Mouse (Mus musculus) right cerebral cortex, adult 2 months (tissue): ENCODE measurements around the gene Obp2b.
"Not testable (repeated sequence)": the region's sequence is repeated elsewhere in the genome, so short reads cannot be mapped to it uniquely, and the experiment has no call there.

Experiments
- DNase-seq, 2 experiments: peaks; one replicate each; pipeline ENCODE4 v3.0.0; 2021 to 2022; ENCODE audit warnings: low spot score in 2 of 2

Gene Obp2b

GRCm38 (mm10) chr2:25736709-25737108 is at the start of gene Obp2b:
Obp2b (plus strand) TSS chr2:25737009.
- not testable (repeated sequence) for DNase-seq

DNA sequence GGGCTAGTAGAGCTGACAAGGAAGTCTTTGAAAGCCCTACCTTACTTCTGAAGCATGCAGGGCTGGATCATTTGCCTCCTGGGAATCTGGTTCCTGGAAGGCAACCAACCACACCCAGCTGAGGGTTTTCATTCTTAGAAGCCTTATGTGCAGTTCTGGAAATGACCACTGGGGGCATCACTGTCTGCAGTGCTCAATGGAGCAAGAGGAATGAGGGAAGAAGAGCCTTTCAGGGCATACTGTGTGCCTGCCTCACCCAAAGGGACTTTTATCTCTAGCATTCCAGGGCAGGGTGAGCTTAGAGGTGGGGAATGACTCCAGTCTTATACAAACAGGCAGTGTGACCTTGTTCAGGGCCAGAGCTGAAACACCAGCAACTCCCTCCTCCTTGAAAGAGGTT is 42.2 kb upstream of the Obp2b start:
- peak; percentile 52 to 67 for DNase-seq

GRCm38 (mm10) chr2:25696951-25697350 is 39.9 kb upstream of the Obp2b start:
- DNase-seq: no peak

- no peak for DNase-seq
Measured at GRCm38 (mm10) chr2:25698696-25699095, 38.1 kb upstream of the Obp2b start.

DNA sequence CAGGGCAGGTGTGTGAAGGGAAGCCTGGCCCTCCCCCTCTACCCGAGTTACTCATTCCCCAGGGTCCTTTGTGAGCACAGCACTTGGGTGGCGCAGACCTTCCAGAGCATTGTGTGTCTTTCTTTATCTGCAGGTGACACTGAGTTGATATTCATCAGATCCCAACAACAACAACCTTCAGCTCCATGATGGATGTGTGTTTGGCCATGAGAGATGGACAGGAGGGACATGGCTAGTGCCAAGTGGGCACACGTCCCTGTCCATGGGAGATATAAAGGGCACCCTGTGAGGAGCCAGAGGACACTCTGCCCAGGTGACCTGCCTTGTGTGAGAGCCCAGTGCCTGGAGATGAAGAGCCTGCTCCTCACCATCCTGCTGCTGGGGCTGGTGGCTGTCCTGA is 37.1 kb upstream of the Obp2b start, which contains the start of gene Obp2a:
TSS of gene Obp2a (plus strand) at position 301 of the 400 bp plus-strand sequence.
- not testable (repeated sequence) for DNase-seq

GRCm38 (mm10) chr2:25701001-25701400 is 35.8 kb upstream of the Obp2b start:
- no peak for DNase-seq

DNA sequence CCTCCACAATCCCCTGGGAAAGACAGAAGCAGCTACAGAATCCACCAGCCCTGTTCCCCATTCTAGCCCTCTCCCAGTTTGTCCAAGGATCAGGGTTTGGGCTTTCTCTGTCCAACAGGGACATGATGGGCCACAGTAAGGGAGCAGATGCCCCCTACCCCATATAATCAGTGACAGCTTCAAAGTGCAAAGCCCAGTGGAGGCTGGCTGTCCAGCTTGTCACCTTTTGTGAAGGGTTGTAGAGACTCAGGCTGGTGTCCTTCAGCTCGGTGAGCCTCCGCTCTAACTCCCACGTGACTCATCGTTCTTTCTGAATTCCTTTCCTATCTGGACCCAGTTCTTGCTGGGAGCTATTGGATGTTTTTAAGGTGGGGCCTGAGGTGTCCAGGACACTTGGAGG is 33.1 kb upstream of the Obp2b start:
- DNase-seq: no peak

DNA sequence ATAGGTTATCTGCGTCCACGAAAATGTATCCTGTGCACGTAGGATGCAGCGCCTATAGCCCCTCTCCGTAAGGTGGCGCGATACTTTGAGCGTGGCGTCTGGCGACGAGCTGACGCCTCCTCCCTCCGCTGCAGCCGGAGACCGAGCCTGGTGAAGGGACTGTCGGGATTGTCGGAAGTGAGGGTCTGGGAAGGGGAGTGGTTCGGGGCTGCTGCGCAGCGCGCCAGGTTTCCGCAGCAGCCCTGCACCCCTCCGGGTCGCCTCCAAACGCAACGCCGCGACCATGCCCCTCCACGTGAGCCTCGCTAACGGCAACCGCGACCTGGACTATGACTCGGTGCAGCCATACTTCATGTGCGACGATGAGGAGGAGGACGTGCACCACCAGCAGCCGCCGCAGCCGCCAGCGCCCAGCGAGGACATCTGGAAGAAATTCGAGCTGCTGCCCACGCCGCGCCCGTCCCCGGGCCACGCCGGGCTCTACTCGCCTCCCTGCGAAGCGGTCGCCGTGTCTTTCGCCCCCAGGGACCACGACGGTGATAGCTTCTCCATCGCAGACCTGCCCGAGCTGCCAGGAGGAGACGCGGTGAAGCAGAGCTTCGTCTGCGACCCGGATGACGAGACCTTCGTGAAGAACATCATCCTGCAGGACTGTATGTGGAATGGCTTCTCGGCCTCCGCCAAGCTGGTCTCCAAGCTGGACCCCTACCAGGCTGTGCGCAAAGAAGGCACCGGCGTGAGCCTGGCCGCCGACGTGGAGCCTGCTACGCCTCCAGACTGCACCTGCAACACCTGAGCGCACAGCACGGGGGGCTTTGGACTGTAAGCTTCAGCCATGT is 29.9 kb upstream of the Obp2b start, which contains the start of gene Bmyc:
TSS of gene Bmyc (plus strand) at position 97 of the 839 bp plus-strand sequence.
- DNase-seq: peak; percentile 88 to 89

GRCm38 (mm10) chr2:25708121-25708520 is 28.7 kb upstream of the Obp2b start:
- peak; percentile 41 to 57 for DNase-seq

- DNase-seq: not testable (repeated sequence)
Measured at GRCm38 (mm10) chr2:25709056-25709455, 27.8 kb upstream of the Obp2b start.

GRCm38 (mm10) chr2:25709791-25710190 is 27.0 kb upstream of the Obp2b start:
- DNase-seq: not testable (repeated sequence)

DNA sequence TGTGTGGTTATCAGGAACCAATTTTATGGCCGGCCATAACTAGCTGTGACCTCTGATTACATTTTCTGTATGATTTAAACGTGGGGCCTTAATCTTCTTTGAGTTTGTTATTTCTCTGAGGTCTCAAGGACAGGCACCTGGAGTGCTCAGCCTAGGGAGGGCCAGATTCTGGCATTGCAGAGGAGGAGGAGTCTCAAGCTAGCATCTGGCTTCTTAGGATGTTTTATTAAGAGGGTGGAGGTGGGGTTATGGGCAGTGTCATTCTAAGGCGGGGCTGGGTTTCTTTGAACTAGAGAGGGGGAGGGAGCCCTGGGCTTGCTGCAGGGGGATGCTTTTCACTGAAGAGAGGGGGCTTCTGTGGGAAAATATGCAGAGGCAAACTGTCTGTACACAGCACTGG is 25.2 kb upstream of the Obp2b start:
- DNase-seq: not testable (repeated sequence)

- DNase-seq: no peak
Measured at GRCm38 (mm10) chr2:25717222-25717621, 19.6 kb upstream of the Obp2b start.

DNA sequence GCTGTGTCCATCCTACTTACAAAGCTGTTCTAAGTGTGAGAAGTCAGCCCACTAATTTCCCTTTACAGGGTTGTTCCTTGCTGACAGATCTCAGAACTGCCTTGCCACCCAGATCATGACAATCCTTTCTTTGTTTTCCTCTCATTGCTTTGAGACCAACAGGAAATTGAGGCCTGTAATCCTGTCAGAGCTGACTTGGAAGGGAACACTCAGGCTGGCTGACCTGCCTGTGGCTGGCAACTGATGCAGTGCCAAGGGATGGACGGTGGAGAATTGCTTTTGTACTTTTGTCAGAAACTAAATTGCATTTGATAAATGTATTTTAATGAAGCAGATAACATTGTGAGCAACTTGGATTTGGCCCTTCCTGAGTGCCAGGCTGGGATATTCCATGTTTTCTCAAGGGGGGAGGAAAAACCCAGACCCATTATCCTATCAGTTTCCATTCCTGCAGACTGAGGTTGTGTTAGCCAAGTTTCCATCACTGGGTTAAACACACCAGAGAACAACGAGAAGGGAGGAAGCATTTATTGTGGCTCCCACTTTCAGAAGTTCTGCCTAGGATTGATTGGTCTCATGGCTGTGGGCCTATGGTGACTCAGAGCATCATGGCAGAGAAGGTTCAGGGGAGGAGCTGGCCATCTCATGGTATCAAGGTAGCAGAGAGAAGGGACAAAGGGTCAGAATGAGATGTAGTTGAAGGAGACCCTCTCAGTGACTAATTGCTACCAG is 3.4 kb upstream of the Obp2b start:
- DNase-seq: no peak

GRCm38 (mm10) chr2:25741671-25742070 is 4.9 kb downstream of the Obp2b start:
- DNase-seq: no peak

GRCm38 (mm10) chr2:25754201-25754600 is 17.4 kb downstream of the Obp2b start:
- no peak for DNase-seq

- DNase-seq: no peak
Measured at GRCm38 (mm10) chr2:25758064-25758625, 21.3 kb downstream of the Obp2b start.

DNA sequence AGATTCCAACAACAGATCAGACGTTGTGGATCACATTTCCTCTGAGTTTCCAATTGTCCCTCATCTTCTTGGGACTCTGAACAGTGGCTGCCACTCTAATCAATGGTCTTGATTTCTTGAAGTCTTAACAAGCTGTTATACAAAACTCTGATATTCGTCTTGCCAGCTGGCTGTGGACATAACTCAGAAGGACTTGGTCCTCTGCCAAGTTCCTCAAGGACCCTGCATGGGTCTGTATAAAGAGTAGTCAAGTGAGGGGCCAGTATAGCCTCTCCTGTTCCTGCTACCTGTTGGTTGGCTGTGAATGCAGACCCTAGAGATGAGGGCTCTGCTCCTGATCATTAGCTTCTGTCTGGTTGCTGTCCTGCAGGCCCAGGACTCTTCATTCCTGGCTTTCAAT is 28.5 kb downstream of the Obp2b start, which contains the start of gene Lcn3:
TSS of gene Lcn3 (plus strand) at position 301 of the 400 bp plus-strand sequence.
- no peak for DNase-seq

- DNase-seq: no peak
Measured at GRCm38 (mm10) chr2:25767764-25768163, 31.0 kb downstream of the Obp2b start.

DNA sequence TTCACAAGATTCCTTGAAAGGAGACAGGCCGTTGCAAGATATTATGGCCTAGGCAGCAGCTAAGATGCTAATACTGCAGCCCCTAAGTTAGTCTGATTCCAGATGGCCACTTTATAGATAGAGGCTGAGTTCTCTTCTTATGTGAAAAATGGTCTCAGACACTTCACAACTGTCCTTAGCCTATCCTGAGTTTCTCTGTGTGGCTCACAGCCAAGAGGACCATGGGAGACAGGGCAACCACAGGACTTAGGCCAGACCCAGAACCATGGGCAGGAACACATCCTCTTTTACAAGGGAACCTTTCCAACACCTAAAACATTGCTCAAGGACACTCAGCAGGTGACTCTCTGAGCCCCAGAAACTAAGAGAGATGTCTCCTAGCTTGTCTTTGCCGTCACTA is 36.7 kb downstream of the Obp2b start:
- no peak for DNase-seq

- no peak for DNase-seq
Measured at GRCm38 (mm10) chr2:25774640-25775039, 37.8 kb downstream of the Obp2b start.

- no peak for DNase-seq
Measured at GRCm38 (mm10) chr2:25775991-25776390, 39.2 kb downstream of the Obp2b start.
